Mouse (Mus musculus) right cerebral cortex, postnatal 10 days (tissue): ENCODE measurements around the gene Sbk2.

Experiments used
- DNase-seq, 2 experiments: peaks; one replicate each; pipeline ENCODE4 v3.0.0; 2021; ENCODE audit warnings: low spot score in 2 of 2

The Sbk2 gene

GRCm38 (mm10) chr7:4922508-4922907 lies 41.7 kb downstream of the Sbk2 start:
- peak; percentile 94 to 96 for DNase-seq

- DNase-seq = no peak
Measured at GRCm38 (mm10) chr7:4921824-4922482, 42.3 kb downstream of the Sbk2 start, which contains the start of gene Nat14. TSS of gene Nat14 (plus strand) at chr7:4922028.

DNA sequence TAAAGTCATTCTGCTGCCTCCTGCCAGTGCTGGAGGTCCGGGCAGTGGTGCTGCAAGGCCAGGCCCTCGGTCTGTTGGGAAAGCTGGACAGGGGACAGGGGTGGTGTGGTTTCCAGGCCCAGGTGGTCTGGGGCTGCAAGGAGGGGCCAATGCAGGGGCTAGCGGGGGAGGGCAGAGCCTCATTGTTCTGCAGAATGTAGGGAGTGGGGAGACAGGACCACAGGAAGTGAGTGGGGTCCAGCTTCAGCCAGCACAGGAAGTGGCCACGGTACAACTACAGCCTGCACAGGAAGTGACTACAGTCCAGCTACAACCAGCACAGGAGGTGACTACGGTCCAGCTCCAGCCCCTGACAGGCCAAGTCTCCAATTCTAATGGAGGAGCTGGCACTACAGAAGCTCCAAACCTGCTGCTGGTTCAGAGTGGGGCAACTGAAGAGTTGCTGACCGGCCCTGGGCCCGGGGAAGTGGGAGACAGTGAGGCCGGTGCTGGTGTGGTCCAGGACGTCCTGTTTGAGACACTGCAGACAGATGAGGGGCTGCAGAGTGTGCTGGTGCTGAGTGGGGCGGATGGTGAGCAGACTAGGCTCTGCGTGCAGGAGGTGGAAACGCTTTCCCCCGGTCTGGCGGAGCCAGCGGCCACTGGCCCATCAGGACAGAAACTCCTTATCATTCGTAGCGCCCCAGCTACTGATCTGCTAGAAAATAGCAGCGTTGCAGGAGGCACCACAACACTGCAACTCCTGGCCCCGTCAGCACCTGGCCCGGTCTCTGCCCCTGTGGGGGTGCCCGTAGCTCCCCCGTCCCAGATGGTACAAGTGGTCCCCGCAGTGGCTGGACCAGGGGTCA lies 43.0 kb downstream of the Sbk2 start:
- DNase-seq = peak in 1 of 2 experiments; percentile 37

DNA sequence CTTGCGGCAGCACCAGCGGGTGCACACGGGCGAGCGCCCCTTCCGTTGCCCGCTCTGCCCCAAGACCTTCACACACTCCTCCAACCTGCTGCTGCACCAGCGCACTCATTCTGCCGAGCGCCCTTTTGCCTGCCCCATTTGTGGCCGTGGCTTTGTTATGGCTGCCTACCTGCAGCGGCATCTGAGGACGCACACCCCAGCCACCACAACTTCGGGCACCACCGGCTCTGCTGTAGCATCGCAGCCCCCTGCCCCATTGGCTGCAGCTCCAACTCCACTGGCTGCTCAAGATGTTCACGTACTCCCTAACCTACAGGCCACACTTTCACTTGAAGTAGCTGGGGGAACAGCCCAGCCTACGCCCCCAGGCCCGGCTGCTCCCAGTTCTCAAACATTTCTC lies 43.7 kb downstream of the Sbk2 start:
- no peak for DNase-seq

DNA sequence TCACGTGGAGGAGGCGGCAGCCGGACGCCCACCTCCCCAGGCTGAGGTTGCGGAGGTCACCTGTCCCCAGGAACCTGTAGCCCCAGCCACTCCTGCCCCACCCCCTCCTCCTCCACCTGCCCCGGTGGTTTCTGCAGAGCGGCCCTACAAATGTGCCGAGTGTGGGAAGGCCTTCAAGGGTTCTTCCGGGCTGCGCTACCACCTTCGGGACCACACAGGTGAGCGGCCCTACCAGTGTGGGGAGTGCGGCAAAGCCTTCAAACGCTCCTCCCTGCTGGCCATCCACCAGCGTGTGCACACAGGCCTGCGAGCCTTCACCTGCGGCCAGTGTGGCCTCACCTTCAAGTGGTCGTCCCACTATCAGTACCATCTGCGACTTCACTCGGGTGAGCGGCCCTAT lies 44.2 kb downstream of the Sbk2 start:
- DNase-seq = no peak

DNA sequence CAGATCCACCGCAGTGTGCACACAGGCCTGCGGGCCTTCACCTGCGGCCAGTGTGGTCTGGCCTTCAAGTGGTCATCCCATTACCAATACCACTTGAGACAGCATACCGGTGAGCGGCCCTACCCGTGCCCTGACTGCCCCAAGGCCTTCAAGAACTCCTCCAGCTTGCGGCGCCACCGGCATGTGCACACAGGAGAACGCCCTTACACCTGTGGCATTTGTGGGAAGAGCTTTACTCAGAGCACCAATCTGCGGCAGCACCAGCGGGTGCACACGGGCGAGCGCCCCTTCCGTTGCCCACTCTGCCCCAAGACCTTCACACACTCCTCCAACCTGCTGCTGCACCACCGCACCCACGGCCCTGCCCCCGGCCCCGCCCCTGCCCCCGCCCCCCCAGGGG lies 45.1 kb downstream of the Sbk2 start:
- DNase-seq = no peak

DNA sequence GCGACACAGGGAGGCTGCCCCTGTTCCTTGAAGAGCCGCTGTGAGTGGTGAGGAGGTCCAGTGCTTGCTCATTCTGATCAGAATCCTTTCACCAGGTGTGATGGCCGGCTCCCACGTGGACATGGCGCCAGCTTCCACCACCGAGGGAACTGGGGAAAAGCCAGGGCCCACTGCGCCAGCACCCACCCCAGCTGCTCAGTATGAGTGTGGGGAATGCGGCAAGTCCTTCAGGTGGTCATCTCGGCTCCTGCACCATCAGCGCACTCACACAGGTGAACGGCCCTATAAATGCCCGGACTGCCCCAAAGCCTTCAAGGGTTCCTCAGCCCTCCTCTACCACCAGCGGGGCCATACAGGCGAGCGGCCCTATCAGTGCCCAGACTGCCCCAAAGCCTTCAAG lies 45.5 kb downstream of the Sbk2 start:
- no peak for DNase-seq

GRCm38 (mm10) chr7:4917494-4917893 lies 46.7 kb downstream of the Sbk2 start:
- no peak for DNase-seq

GRCm38 (mm10) chr7:4915669-4916416 lies 48.4 kb downstream of the Sbk2 start:
- peak in 1 of 2 experiments; percentile 55 for DNase-seq

GRCm38 (mm10) chr7:4915007-4915665 lies 49.1 kb downstream of the Sbk2 start, which contains the start of gene Zfp628:
TSS of gene Zfp628 (plus strand) at chr7:4915217.
- DNase-seq = peak; percentile 95 to 96

DNA sequence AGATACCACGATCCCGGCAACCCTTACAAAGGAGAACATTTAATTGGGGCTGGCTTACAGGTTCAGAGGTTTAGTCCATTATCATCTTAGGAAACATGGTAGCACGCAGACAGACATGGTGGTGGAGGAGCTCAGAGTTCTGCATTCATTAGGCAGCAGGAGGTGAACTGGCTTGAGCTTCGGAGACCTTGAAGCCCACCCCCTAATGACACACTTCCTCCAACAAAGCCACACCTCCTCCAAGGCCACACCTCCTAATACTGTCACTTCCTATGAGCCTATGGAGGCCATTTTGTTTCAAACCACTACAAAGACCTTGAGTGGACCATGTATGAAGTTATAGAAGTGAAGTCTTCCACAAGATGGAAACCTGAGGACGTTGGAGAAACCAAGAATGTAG lies 52.0 kb downstream of the Sbk2 start:
- DNase-seq = no peak

- DNase-seq = peak; percentile 61 to 75
Measured at GRCm38 (mm10) chr7:4911561-4911960, 52.6 kb downstream of the Sbk2 start.

DNA sequence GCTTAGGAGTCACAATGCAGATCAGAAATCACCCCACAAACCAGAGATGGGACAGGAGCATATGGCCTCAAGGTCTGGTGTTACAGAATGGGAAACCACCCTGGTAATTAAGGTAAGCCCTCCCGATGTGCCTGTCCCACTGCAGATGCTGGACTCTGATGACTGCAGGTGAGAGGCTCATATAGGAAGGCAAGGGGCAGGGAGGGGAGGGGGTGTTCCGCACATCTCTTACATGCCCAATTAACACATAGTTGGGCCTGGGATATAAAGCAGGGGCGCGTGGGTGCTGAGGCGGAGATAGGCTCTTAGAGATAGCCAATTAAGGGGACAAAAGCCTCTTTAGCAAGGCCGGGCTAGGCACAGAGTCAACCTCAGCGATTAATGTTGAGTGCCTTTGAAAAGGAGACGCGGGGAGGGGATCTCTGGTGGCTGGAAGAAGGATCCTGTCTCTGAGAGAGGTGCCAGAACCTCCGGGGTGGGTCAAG lies 57.7 kb downstream of the Sbk2 start, which contains the start of gene Gm36210:
TSS of gene Gm36210 (minus strand) at position 51 of the 485 bp plus-strand sequence.
- no peak for DNase-seq

DNA sequence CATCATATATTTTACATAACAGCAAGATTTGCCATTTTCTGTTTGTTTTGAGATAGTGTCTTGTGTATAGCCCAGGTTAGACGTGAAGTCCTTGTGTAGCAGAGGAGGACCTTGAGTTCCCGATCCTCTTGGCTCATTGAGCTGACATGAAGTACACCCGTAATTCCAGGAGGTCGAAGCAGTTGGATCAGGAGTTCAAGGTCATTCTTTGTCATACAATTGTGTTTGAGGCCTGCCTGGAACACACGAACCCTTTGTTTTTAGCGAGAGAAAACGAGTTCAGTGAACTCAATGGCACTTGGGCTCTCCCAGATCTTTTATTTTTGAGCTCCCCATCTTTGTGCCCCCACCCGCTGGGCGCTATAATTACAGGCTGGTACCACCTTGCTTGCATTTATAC lies 61.8 kb downstream of the Sbk2 start:
- DNase-seq = peak in 1 of 2 experiments; percentile 9

- peak in 1 of 2 experiments; percentile 48 for DNase-seq
Measured at GRCm38 (mm10) chr7:4901171-4901570, 63.0 kb downstream of the Sbk2 start.

GRCm38 (mm10) chr7:4900523-4900851 lies 63.7 kb downstream of the Sbk2 start:
- peak in 1 of 2 experiments; percentile 17 for DNase-seq

DNA sequence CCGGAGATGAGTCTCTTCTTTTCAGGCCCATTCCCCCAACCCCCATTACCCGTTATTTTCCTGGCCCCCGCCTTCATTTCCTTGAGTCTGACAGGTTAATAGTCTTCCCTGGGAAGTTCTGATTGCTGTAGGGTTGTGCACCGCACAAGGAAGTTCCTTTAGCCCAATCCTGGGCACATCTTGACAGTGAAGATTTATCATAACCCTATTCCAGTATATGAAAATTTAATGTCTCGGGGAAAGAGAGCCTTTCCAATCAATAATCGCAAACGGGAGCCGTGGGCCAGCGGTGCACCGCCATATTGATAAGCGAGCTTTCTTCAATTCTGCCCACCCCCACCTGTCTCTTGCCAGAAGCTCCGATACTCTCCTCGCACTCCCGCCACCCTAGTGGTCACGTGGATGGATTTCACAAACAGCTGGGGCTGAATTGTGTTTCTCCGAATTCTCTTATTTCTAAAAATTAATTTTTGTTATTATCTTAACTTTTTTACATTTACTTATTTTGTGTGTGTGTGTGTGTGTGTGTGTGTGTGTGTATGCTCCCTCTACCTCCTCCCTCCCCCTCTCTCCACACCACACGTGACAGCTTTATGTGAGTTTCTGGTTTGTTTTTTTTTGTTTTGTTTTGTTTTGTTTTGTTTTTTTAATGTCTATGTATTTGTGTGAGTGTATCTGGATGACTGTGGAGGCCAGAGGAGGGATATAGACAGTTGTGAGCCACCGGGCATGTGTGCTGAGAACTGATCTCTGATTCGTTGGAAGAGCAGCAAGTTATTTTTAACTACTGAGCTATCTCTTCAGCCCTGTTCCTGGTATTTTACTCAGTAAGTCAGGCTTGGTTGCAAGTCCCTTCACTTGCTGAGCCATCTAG lies 64.3 kb downstream of the Sbk2 start:
- peak in 1 of 2 experiments; percentile 48 for DNase-seq

DNA sequence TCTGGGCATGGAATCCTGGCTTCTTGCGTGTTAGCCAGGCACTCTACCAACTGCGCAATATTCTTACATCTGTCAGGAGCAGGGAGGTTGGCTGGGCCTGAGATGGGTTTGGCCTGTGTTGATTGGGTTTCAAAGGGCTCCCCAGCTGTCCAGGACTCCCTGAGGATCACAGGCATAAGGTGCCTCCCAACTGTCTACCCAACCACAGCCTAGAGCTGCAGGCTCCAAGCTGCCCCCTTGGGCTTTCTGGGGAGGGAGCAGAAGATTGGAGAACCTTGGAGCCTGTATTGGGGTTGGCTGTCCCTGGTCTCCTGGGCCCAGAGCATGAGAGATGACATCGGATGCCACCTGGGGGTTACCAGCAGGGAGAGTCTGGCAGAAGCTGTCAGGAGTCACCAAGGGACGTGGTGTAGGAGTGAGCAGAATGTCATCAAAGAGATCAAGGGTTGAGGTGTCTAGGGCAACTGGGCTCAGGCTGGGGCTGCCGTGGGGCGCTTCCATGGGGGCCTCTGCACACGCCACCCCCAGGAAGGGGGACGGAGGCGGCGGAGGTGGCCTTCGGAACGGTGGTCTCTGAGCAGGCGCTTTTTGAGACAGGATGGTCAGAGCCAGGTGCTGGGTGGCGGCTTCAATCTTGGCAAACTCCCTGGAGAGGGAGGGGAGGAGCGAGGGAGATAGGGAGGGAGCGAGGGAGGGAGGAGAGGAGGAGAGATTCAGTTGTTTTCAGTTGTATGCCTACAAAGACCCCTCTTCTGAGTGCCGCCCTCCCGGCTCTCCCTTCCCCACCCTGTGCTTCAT lies 65.2 kb downstream of the Sbk2 start:
- peak in 1 of 2 experiments; percentile 33 for DNase-seq

GRCm38 (mm10) chr7:4895186-4895585 lies 69.0 kb downstream of the Sbk2 start:
- no peak for DNase-seq
